Mouse (Mus musculus) MEL (cell line): ENCODE measurements at regions not wholly inside any gene's neighbourhood (a gene's known extent, or its start where the extent isn't known, plus 50 kb on each side); places are given as distances from the start of the nearest gene placed in this dataset.

Experiments used
- DNase-seq: peaks from one replicate; pipeline ENCODE4 v3.0.0; 2011; ENCODE audit warnings: low read depth, low spot score
- H3K27ac ChIP-seq: 2 replicates; pipeline ENCODE4 v1.5.1; 2012; ENCODE audit warnings: low read depth, mild to moderate bottlenecking, control low read depth, low read length, moderate library complexity; ENCODE audit not compliant: control insufficient read depth
- H3K27me3 ChIP-seq, 2 experiments: fragments of 150-350 bp in 1 of 2; sonication (generic) in 1 of 2; 2 replicates each; pipeline ENCODE4 v1.6.1; 2012; ENCODE audit warnings: low read length in 2 of 2, mild to moderate bottlenecking in 2 of 2, improper control_type of control experiment in 1 of 2, moderate library complexity in 1 of 2; ENCODE audit not compliant: insufficient read depth in 2 of 2, control insufficient read depth in 1 of 2
- H3K36me3 ChIP-seq, 2 experiments: 2 replicates each; pipeline ENCODE4 v1.6.1; 2012 to 2014; ENCODE audit warnings: low read length in 2 of 2, improper control_type of control experiment in 1 of 2, inconsistent platforms in 1 of 2, mild to moderate bottlenecking in 1 of 2; ENCODE audit not compliant: insufficient read depth in 2 of 2, control insufficient read depth in 1 of 2
- H3K4me1 ChIP-seq, 2 experiments: fragments of 150-350 bp in 1 of 2; sonication (generic) in 1 of 2; 2 replicates each; pipeline ENCODE4 v1.6.1; 2012; ENCODE audit warnings: low read length in 2 of 2, improper control_type of control experiment in 1 of 2, mild to moderate bottlenecking in 1 of 2; ENCODE audit not compliant: insufficient read depth in 2 of 2, control insufficient read depth in 1 of 2
- H3K4me3 ChIP-seq, 2 experiments: fragments of 150-350 bp in 1 of 2; sonication (generic) in 1 of 2; 2 replicates each; pipeline ENCODE4 v1.5.1; 2012; ENCODE audit warnings: low read depth in 2 of 2, low read length in 2 of 2, mild to moderate bottlenecking in 2 of 2, moderate library complexity in 2 of 2, control low read depth in 1 of 2, improper control_type of control experiment in 1 of 2; ENCODE audit not compliant: control insufficient read depth in 1 of 2, insufficient read depth in 1 of 2
- H3K79me2 ChIP-seq: 2 replicates; pipeline ENCODE4 v1.6.1; 2012; ENCODE audit warnings: mild to moderate bottlenecking, low read length, moderate library complexity; ENCODE audit not compliant: control insufficient read depth, poor library complexity, insufficient read depth
- H3K9ac ChIP-seq: 2 replicates; pipeline ENCODE4 v1.6.1; 2012; ENCODE audit warnings: low read depth, mild to moderate bottlenecking, control low read depth, low read length, moderate library complexity; ENCODE audit not compliant: control insufficient read depth, poor library complexity, severe bottlenecking
- H3K9me3 ChIP-seq: fragments of 150-350 bp; sonication (generic); replicated peaks from 2 replicates; pipeline ENCODE4 v1.6.1; 2012; ENCODE audit warnings: mild to moderate bottlenecking, low read length, improper control_type of control experiment, moderate library complexity; ENCODE audit not compliant: insufficient read depth
- BHLHE40 ChIP-seq: IDR thresholded peaks from 2 replicates; pipeline ENCODE4 v1.6.1; 2012; ENCODE audit warnings: low read depth, mild to moderate bottlenecking, inconsistent platforms, low read length, improper control_type of control experiment, borderline replicate concordance
- CHD1 ChIP-seq: IDR thresholded peaks from 2 replicates; pipeline ENCODE4 v1.6.1; 2012; ENCODE audit warnings: low read depth, mild to moderate bottlenecking, inconsistent platforms, low read length, improper control_type of control experiment
- CHD2 ChIP-seq: IDR thresholded peaks from 2 replicates; pipeline ENCODE4 v1.6.1; 2011; ENCODE audit warnings: low read length, improper control_type of control experiment
- CTCF ChIP-seq, 3 experiments: IDR thresholded peaks in 2 of 3; conservative IDR thresholded peaks in 1 of 3; 2 replicates each; pipeline ENCODE4 v1.5.1; 2011 to 2012; ENCODE audit warnings: low read length in 3 of 3, low read depth in 2 of 3, mild to moderate bottlenecking in 2 of 3, improper control_type of control experiment in 1 of 3, inconsistent platforms in 1 of 3, mixed read lengths in 1 of 3, moderate library complexity in 1 of 3; ENCODE audit not compliant: control insufficient read depth in 1 of 3, insufficient read depth in 1 of 3, poor library complexity in 1 of 3, severe bottlenecking in 1 of 3
- ELF1 ChIP-seq: IDR thresholded peaks from 2 replicates; pipeline ENCODE4 v1.6.1; 2014; ENCODE audit warnings: low read depth, mild to moderate bottlenecking, inconsistent platforms, low read length, improper control_type of control experiment, moderate library complexity
- ETS1 ChIP-seq: IDR thresholded peaks from 2 replicates; pipeline ENCODE4 v1.6.1; 2012; ENCODE audit warnings: low read depth, mild to moderate bottlenecking, inconsistent platforms, low read length, improper control_type of control experiment, moderate library complexity
- GABPA ChIP-seq: IDR thresholded peaks from 2 replicates; pipeline ENCODE4 v1.6.1; 2012; ENCODE audit warnings: low read depth, mild to moderate bottlenecking, inconsistent platforms, low read length, improper control_type of control experiment, moderate library complexity
- MAFK ChIP-seq: IDR thresholded peaks from 2 replicates; pipeline ENCODE4 v1.6.1; 2011; ENCODE audit warnings: low read depth, mild to moderate bottlenecking, low read length, improper control_type of control experiment, borderline replicate concordance
- MEF2A ChIP-seq: IDR thresholded peaks from 2 replicates; pipeline ENCODE4 v1.6.1; 2014; ENCODE audit warnings: low read depth, mild to moderate bottlenecking, inconsistent platforms, low read length, improper control_type of control experiment; ENCODE audit not compliant: poor library complexity, insufficient replicate concordance, severe bottlenecking; ENCODE audit errors: extremely low read depth
- MYC ChIP-seq: IDR thresholded peaks from 2 replicates; pipeline ENCODE4 v1.6.1; 2011; ENCODE audit warnings: low read depth, mild to moderate bottlenecking, low read length, improper control_type of control experiment, moderate library complexity
- NELFE ChIP-seq: IDR thresholded peaks from 2 replicates; pipeline ENCODE4 v1.6.1; 2011; ENCODE audit warnings: low read depth, low read length, improper control_type of control experiment
- POLR2A ChIP-seq, 2 experiments: IDR thresholded peaks; 2 replicates each; pipeline ENCODE4 v1.6.1; 2011 to 2012; ENCODE audit warnings: low read length in 2 of 2, mild to moderate bottlenecking in 2 of 2, control low read depth in 1 of 2, improper control_type of control experiment in 1 of 2, low read depth in 1 of 2, moderate library complexity in 1 of 2; ENCODE audit not compliant: control insufficient read depth in 1 of 2, insufficient read depth in 1 of 2, poor library complexity in 1 of 2
- POLR2AphosphoS5 ChIP-seq: IDR thresholded peaks from 2 replicates; pipeline ENCODE4 v1.6.1; 2012; ENCODE audit warnings: low read depth, borderline replicate concordance, mild to moderate bottlenecking, inconsistent platforms, low read length, moderate library complexity, mixed read lengths
- RAD21 ChIP-seq: IDR thresholded peaks from 2 replicates; pipeline ENCODE4 v1.6.1; 2011; ENCODE audit warnings: mild to moderate bottlenecking, low read depth, low read length, improper control_type of control experiment
- RCOR1 ChIP-seq: IDR thresholded peaks from 2 replicates; pipeline ENCODE4 v1.6.1; 2012; ENCODE audit warnings: low read depth, mild to moderate bottlenecking, inconsistent platforms, low read length, improper control_type of control experiment
- TAL1 ChIP-seq: IDR thresholded peaks from 2 replicates; pipeline ENCODE4 v1.6.1; 2012; ENCODE audit warnings: mild to moderate bottlenecking, inconsistent platforms, low read length, moderate library complexity, mixed read lengths

DNA sequence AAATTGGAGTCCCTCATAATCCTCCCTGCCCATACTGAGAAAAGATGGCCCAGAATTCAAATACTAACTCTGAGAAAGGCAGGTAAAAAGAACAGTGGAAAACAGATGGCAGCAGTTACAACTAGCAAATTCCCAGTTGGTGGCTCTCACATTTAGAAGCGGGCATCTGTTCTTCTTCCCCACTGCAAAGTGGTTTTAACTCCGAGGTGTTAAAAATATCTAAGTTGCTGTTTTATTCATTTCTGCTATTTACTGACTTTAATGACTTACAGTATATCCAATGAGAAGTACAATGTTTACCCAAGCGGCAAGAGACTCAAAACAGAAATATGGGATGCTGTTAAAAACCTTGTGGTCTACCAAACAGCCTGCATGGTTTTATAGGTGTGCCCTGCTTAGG, 189.2 kb upstream of the Elavl2 start:
- TF ChIP-seq CHD1 (no peak), MYC (no peak), MAFK (no peak), RCOR1 (no peak), CTCF (IDR thresholded peaks at IDR 0.05 in 2 of 3, conservative IDR thresholded peaks at IDR 0.05 in 1 of 3; ENCODE audit: control insufficient read depth in 1 of 3, insufficient read depth in 1 of 3, low read depth in 2 of 3, low read length in 3 of 3, poor library complexity in 1 of 3, severe bottlenecking in 1 of 3) (no peak)
- Histone ChIP-seq H3K27me3 (no peaks in the 10 kb centered on the region), H3K9ac (no peak overlapping the region), H3K4me3 (no peak overlapping the region), H3K27ac (no peak overlapping the region), H3K9me3 (no peaks in the 10 kb centered on the region), H3K4me1 (no peaks in the 10 kb centered on the region), H3K79me2 (no peaks in the 10 kb centered on the region), H3K36me3 (no peaks in the 10 kb centered on the region)
- DNase-seq, result no peak

DNA sequence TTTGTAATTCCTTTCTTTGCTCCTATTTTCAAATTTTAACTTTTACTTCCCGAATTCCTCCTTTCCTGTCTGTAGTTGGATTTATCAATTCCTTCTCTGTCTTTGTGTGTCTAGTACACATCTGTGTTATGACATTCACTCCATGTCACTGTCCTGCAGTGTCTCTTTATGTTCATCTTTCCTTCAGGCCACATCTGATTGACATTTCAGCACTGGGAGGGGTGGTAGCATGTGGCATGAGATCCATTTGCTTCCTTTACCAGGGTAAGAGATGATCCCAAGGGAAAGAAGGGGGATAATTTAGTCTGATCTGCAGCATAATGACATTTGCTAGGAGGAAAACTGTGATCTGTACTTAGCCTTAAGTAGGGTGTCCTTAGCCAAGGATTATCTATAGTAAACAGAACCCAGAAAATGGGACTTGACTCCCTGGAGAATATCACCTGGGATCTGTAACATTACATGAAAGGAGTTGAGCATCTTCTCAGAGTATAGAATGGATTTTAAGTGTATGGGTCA, 187.0 kb upstream of the Elavl2 start:
- Histone ChIP-seq H3K4me3 (no peak overlapping the region), H3K36me3 (no peaks in the 10 kb centered on the region), H3K27me3 (no peaks in the 10 kb centered on the region), H3K27ac (no peak overlapping the region), H3K4me1 (no peaks in the 10 kb centered on the region), H3K9ac (no peak overlapping the region), H3K9me3 (no peaks in the 10 kb centered on the region), H3K79me2 (no peaks in the 10 kb centered on the region)
- TF ChIP-seq NELFE (no peak), POLR2A (IDR thresholded peaks at IDR 0.05; ENCODE audit: control insufficient read depth in 1 of 2, insufficient read depth in 1 of 2, low read depth in 1 of 2, low read length in 2 of 2, poor library complexity in 1 of 2) (no peak), RAD21 (no peak), CHD2 (no peak), MAFK (no peak), BHLHE40 (no peak), MEF2A (no peak), CHD1 (no peak), RCOR1 (no peak), TAL1 (no peak), MYC (no peak), ETS1 (no peak), POLR2AphosphoS5 (no peak), ELF1 (no peak), GABPA (no peak)
- no peak for DNase-seq
